Mouse (Mus musculus): Measurements from ENCODE around the gene Usp39.

GRCm38 (mm10) chr6:72364009-72364408 lies 19.0 kb upstream of the Usp39 start:
- TF ChIP-seq CEBPB (IDR thresholded peaks at IDR 0.05; ENCODE audit: insufficient read depth, poor library complexity, severe bottlenecking) (no peak), POLR2A (IDR thresholded peaks at IDR 0.05; ENCODE audit: insufficient read length, low read depth) (no peak), POLR2AphosphoS2 (IDR thresholded peaks at IDR 0.05; ENCODE audit: insufficient read length, low read depth) (no peak), REST (IDR thresholded peaks at IDR 0.05; ENCODE audit: insufficient read depth, insufficient read length) (no peak), TCF12 (IDR thresholded peaks at IDR 0.05; ENCODE audit: insufficient read depth, poor library complexity, severe bottlenecking) (no peak), E2F4 (IDR thresholded peaks at IDR 0.05; ENCODE audit: insufficient read depth) (no peak)
